Mouse (Mus musculus): ENCODE measurements around the gene Pigx. TPM values are rescaled to one million over a fixed set of nuclear protein-coding genes. Genes with fewer than 3 reads are reported as not detected.
A peak's percentile ranks its signal among the peaks of the same experiment; 100 is the strongest.

Gene Pigx
- 18.1 and 22.7 TPM in 2 replicates for polyA plus RNA-seq (2012; rRNA removed)

DNA sequence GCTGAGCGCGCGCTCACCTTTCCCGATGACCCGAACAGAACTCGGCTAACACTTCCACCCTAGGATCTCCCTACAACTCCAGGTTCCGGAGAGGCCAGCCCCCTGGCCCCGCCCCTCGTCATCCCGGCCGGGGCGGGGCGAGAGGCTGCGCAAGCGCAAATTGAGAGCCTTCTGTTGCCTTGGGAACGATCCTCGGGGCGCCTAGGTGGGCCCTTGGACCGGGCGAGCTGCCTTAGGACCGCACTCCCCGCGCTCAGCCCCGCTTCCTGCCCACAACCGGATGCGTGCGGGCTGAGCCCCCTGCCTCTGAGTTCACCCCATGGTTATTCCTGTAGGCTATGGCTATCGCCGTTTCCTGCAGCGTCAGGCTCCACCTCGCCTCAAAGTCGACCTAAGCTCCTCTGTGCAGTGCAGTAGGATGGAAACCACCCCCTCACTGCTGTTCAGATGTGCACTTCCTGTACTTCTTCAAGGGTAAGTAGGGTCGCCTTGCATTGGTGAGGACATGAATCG is at the start of gene Pigx, which contains the start of gene Cep19:
TSS of gene Pigx (minus strand) at position 103 of the 513 bp plus-strand sequence.
TSS of gene Cep19 (plus strand) at position 163 of the 513 bp plus-strand sequence.
- TF ChIP-seq CTCF (IDR thresholded peaks at IDR 0.05; ENCODE audit: extremely low read depth, insufficient read depth, insufficient read length, insufficient replicate concordance), result no peak
- TF ChIP-seq POLR2A (IDR thresholded peaks at IDR 0.05; ENCODE audit: low read depth, low read length), result peak; percentile 36; the same call in 1 of the 2 replicates
- peak; percentile 57 to 80 for DNase-seq (ENCODE audit: low read depth in 1 of 2, low spot score in 2 of 2)

DNA sequence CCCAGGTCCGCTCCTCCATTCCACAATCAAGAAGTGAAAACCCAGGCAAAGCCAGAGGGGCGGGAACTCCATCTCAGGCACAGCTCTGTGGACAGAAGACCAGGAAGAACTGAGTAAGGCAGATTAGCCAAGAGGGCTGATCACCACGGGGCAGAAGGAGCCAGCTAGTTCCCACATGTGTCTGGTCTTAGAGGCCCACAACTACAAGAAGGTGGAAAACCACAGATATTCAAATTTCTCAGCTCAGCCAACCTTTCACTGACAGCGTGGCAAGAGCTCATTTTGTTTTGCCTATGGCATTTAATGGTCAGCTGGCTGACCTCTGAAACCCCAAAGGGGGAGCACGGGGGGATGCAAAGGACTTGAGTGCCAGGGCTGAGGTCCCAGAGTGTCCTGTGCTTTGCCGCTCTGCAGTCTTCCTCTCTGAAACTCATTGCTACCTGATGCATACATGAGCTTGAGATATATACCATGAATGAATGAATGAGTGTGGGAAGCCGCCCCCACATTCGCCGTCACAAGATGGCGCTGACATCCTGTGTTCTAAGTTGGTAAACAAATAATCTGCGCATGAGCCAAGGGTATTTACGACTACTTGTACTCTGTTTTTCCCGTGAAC is 48.2 kb upstream of the Pigx start:
- 80% methylated on average over 12 of the region's 13 CpGs for WGBS
- Histone ChIP-seq H3K36me3 (ENCODE audit: control insufficient read depth, insufficient read depth, low read length) (peaks cover 43% of the 10 kb centered on the region), H3K4me1 (ENCODE audit: control insufficient read depth, insufficient read depth, insufficient read length) (peaks cover 4% of the 10 kb centered on the region; the same call in 1 of the 2 replicates), H3K27ac (ENCODE audit: insufficient read depth, low read length) (peak overlapping the region; percentile 12; the same call in 1 of the 2 replicates), H3K27me3 (ENCODE audit: control insufficient read depth, insufficient read depth, low read length) (no peaks in the 10 kb centered on the region), H3K4me3 (ENCODE audit: extremely low read depth, insufficient read depth, insufficient read length) (no peak overlapping the region)
- DNase-seq (ENCODE audit: low read depth in 1 of 2, low spot score in 2 of 2), result no peak
- TF ChIP-seq CTCF (IDR thresholded peaks at IDR 0.05; ENCODE audit: extremely low read depth, insufficient read depth, insufficient read length, insufficient replicate concordance) (no peak), POLR2A (IDR thresholded peaks at IDR 0.05; ENCODE audit: low read depth, low read length) (no peak)

More for the DNA sequence above, at the start of gene Pigx, which contains the start of gene Cep19:
- Histone ChIP-seq H3K4me1 (ENCODE audit: control insufficient read depth, insufficient read depth, insufficient read length) (no peaks in the 10 kb centered on the region; the same call in 1 of the 2 replicates), H3K36me3 (ENCODE audit: control insufficient read depth, insufficient read depth, low read length) (peaks cover under 1% of the 10 kb centered on the region; the same call in 1 of the 2 replicates), H3K27ac (ENCODE audit: insufficient read depth, low read length) (peak within 1 kb of the TSS; percentile 77), H3K4me3 (ENCODE audit: extremely low read depth, insufficient read depth, insufficient read length) (peak within 1 kb of the TSS; percentile 86), H3K27me3 (ENCODE audit: control insufficient read depth, insufficient read depth, low read length) (no peaks in the 10 kb centered on the region)
- under 1% methylated on average over 34 of the region's 34 CpGs for WGBS

DNA sequence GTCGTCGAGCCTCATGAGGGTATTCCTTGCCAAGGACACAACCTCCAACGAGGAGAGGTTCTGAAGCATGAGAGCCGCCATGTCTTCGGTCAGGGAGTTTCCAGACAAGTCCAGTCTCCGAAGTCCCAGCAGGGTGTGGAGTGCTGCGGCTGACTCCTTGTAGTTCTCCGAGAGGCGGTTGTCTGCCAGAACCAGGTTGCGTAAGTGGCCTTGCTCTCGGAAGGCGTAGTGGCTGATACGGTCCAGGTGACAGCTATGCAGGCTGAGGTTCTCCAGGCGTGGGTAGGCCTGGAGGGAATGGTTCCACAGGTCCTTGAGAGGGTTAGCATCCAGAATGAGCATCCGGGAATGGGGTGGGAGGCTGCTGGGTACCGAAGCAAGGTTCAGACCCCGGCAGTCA is 45.1 kb upstream of the Pigx start:
- 94% methylated on average over 17 of the region's 17 CpGs for WGBS
- Histone ChIP-seq H3K4me1 (ENCODE audit: control insufficient read depth, insufficient read depth, insufficient read length) (peaks cover 4% of the 10 kb centered on the region; the same call in 1 of the 2 replicates), H3K27ac (ENCODE audit: insufficient read depth, low read length) (no peak overlapping the region), H3K4me3 (ENCODE audit: extremely low read depth, insufficient read depth, insufficient read length) (no peak overlapping the region), H3K36me3 (ENCODE audit: control insufficient read depth, insufficient read depth, low read length) (peaks cover 51% of the 10 kb centered on the region), H3K27me3 (ENCODE audit: control insufficient read depth, insufficient read depth, low read length) (no peaks in the 10 kb centered on the region)
- DNase-seq (ENCODE audit: low read depth in 1 of 2, low spot score in 2 of 2), result no peak
- no peak for TF ChIP-seq POLR2A (IDR thresholded peaks at IDR 0.05; ENCODE audit: low read depth, low read length)
- TF ChIP-seq CTCF (IDR thresholded peaks at IDR 0.05; ENCODE audit: extremely low read depth, insufficient read depth, insufficient read length, insufficient replicate concordance), result no peak

DNA sequence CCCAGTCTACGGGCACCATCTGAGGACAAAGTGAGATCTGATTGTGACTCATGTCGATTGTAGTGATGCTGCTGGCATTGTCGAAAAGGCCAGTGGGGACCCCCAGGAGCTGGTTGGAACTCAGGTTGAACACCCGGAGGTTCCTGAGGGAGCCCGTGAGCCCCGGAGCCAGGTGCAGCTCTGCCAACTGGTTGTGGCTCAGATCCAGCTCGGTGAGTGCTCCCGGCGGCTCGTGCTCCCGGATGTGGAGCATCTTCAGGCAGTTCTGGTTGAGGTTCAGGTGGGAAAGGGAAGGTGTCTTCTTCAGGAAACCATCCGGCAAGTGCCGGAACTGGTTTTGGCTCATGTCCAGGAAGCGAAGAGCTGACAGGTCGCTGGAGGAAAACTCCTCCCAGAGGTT is 44.2 kb upstream of the Pigx start:
- H3K27ac ChIP-seq (ENCODE audit: insufficient read depth, low read length), result no peak overlapping the region
- no peak for DNase-seq (ENCODE audit: low read depth in 1 of 2, low spot score in 2 of 2)
- H3K36me3 ChIP-seq (ENCODE audit: control insufficient read depth, insufficient read depth, low read length), result peaks cover 51% of the 10 kb centered on the region
- H3K27me3 ChIP-seq (ENCODE audit: control insufficient read depth, insufficient read depth, low read length), result no peaks in the 10 kb centered on the region
- peaks cover 4% of the 10 kb centered on the region; the same call in 1 of the 2 replicates for H3K4me1 ChIP-seq (ENCODE audit: control insufficient read depth, insufficient read depth, insufficient read length)
- TF ChIP-seq CTCF (IDR thresholded peaks at IDR 0.05; ENCODE audit: extremely low read depth, insufficient read depth, insufficient read length, insufficient replicate concordance) (no peak), POLR2A (IDR thresholded peaks at IDR 0.05; ENCODE audit: low read depth, low read length) (no peak)
- H3K4me3 ChIP-seq (ENCODE audit: extremely low read depth, insufficient read depth, insufficient read length), result no peak overlapping the region
- WGBS, result 96% methylated on average over 15 of the region's 15 CpGs

DNA sequence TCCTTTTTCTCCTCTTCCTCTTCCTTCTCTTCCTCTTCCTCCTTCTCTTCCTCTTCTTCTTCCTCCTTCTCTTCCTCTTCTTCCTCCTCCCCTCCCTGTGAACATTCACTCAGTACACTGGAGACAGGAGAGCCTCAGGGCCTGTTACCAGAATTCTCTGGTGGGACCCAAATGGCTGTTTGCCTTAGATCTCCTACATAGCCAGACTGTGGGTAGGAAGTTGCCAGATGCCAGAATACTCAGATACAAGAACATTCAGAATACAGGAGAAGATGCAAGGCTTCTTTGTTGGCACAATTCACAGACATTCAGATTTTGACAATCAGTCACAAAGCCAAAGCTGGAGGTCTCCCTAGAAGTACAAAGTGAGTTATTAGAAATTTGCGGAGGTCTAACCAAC is 39.4 kb upstream of the Pigx start:
- WGBS, result 93% methylated on average over 1 of the region's 1 CpGs
- no peak overlapping the region for H3K4me3 ChIP-seq (ENCODE audit: extremely low read depth, insufficient read depth, insufficient read length)
- H3K27ac ChIP-seq (ENCODE audit: insufficient read depth, low read length), result no peak overlapping the region
- no peak for TF ChIP-seq CTCF (IDR thresholded peaks at IDR 0.05; ENCODE audit: extremely low read depth, insufficient read depth, insufficient read length, insufficient replicate concordance)
- no peak for TF ChIP-seq POLR2A (IDR thresholded peaks at IDR 0.05; ENCODE audit: low read depth, low read length)
- H3K4me1 ChIP-seq (ENCODE audit: control insufficient read depth, insufficient read depth, insufficient read length), result no peaks in the 10 kb centered on the region
- H3K36me3 ChIP-seq (ENCODE audit: control insufficient read depth, insufficient read depth, low read length), result peaks cover 21% of the 10 kb centered on the region
- no peaks in the 10 kb centered on the region for H3K27me3 ChIP-seq (ENCODE audit: control insufficient read depth, insufficient read depth, low read length)
- no peak for DNase-seq (ENCODE audit: low read depth in 1 of 2, low spot score in 2 of 2)

DNA sequence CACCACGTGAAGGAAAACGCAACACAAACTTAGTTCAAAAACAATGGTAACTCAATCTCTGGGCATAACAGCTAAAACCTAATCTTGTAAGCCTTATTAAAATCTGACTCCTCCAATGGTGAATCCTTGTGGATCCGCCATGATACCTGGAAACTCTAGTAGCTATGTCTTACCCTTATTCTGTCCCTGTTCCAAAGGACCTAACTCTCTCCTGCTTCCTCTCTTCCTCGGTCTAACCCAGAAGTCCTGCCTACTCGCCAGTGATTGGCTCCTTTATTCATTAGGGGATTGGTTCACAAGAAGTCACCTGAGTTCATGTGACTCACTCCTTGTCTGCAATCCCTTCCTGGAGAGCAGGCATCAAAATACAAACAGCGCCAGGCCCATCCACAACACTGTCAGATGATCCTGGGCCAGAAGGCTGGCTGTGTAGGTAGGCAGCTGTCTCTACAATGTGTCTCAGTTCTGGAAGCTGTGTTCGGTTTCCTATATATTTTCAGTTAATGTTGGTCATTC is 36.4 kb upstream of the Pigx start:
- Histone ChIP-seq H3K4me1 (ENCODE audit: control insufficient read depth, insufficient read depth, insufficient read length) (peaks cover 2% of the 10 kb centered on the region; the same call in 1 of the 2 replicates), H3K36me3 (ENCODE audit: control insufficient read depth, insufficient read depth, low read length) (no peaks in the 10 kb centered on the region), H3K27me3 (ENCODE audit: control insufficient read depth, insufficient read depth, low read length) (no peaks in the 10 kb centered on the region), H3K27ac (ENCODE audit: insufficient read depth, low read length) (no peak overlapping the region), H3K4me3 (ENCODE audit: extremely low read depth, insufficient read depth, insufficient read length) (no peak overlapping the region)
- DNase-seq (ENCODE audit: low read depth in 1 of 2, low spot score in 2 of 2), result no peak
- 93% methylated on average over 7 of the region's 7 CpGs for WGBS
- TF ChIP-seq CTCF (IDR thresholded peaks at IDR 0.05; ENCODE audit: extremely low read depth, insufficient read depth, insufficient read length, insufficient replicate concordance) (no peak), POLR2A (IDR thresholded peaks at IDR 0.05; ENCODE audit: low read depth, low read length) (no peak)
